Mouse (Mus musculus): ENCODE results near the gene Flad1.
"Not testable (repeated sequence)": the region's sequence is repeated elsewhere in the genome, so short reads cannot be mapped to it uniquely, and the experiment has no call there.

Gene Flad1

DNA sequence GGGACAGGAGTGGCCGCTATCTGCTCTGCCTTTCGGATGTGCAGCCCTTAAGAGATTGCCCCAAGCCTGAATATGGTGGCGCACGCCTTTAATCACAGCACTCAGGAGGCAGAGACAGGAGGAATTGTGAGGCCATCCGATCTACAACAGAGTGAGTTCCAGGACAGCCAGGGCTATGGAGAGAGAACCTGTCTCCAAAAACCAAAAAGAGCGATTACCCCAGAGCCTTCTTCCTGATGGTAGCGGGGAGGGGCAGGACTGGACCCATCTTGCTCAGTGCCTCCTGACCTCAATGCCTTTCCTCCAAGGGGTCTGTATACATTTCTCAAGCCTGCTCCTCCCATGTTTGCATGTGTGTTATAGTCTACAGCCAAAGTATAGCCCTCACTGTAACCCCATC is 17.4 kb upstream of the Flad1 start:
- DNase-seq (ENCODE audit: low read depth, low spot score): not testable (repeated sequence)

DNA sequence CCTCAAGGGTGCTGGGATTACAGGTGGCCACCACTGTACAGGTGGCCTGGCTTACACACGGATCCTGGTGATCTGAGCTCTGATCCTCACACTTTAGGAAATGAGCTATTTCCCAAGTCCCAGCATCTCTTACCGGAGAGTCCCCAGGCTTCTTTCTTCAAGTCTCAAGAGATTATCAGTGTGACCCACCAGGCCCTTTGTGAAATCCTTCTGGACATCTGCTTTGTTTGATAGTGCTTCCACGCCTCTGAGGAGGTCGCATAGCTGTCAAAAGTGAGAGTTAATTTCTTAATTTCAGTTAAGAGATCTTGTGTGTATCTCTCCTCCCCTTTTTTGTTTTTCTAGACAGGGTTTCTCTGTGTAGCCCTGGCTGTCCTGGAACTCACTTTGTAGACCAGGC is 14.2 kb upstream of the Flad1 start:
- DNase-seq (ENCODE audit: low read depth, low spot score): no peak

DNA sequence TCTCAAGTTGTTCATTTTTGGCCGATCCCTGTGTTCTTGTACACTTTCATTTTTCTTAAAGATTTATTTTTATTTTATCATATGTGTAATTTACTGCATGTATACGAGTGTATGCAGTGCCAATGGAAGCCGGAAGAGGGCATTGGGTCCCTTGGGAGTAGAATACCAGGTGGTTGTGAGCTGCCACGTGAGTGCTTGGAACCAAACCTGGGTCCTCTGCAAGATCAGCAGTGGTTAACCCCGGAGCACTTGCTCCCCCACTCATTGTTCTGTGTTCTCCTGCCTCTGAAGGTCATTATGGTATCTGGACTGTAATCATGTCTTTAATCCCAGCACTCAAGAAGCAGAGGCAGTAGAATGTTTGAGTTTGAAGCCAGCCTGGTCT is 13.5 kb upstream of the Flad1 start:
- DNase-seq (ENCODE audit: low read depth, low spot score): no peak

DNA sequence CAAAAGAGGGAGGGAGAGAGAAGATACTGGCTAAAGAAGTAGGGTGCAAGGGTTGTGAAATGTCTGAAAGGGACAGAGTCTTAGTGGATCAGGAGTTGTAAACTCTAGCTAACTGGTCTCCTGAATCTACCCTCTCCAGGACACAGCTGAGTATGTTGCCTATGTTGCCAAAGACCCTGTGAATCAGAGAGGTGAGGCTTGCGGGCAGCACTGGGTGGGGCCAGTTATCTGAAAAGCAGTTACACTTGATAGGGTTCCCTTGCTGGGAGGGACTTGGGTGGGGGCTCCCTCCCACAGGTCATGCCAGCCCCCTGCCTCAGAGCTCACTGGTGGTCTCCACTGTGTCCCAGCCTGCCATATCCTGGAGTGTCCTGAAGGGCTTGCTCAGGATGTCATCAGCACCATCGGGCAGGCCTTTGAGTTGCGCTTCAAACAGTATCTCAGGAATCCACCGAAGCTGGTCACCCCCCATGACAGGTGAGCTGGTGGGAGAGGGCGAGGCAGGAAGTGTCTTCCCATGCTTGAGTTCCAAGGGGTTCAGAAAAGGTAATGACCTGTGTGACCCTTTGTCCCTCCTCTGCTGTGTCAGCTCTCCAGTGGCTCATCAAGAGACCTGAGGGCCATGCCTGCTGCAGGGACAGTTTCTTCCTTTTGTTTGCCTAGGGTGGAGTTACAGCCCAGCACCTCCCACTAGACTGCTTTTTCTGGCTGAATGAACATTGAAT is 12.9 kb upstream of the Flad1 start:
- DNase-seq (ENCODE audit: low read depth, low spot score): no peak

DNA sequence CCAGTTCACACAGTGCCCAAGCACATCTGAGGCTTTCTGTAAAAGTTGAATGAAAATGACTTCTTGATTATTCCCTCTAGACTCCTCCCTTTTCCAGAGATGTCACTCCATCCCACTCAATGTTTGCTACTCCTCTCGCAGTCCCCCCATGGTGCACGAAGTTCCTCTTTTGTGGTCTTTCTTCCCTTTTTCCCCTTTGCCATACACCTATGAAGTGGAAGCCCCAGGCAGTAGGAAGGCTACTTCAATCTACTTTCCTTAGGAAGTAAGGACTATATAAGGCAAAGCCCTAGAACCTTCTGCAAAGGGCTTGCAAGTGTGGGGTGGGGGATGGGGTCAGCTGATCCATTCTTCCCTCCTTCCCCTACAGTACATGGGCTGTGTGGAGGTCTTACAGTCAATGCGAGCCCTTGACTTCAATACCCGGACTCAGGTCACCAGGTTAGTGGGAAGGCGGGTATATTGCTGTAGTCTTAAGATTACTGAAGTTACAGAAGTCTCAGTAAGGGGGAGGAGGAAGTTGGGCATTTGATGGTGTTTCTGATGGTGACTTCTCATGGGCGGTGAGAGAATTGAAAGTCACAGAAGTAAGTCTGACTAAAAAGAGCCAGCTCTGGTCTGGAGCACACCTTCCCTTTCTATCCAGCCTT is 11.0 kb upstream of the Flad1 start:
- DNase-seq (ENCODE audit: low read depth, low spot score): no peak

- DNase-seq (ENCODE audit: low read depth, low spot score): no peak
Observed at GRCm38 (mm10) chr3:89421810-89422473, 10.3 kb upstream of the Flad1 start.

DNA sequence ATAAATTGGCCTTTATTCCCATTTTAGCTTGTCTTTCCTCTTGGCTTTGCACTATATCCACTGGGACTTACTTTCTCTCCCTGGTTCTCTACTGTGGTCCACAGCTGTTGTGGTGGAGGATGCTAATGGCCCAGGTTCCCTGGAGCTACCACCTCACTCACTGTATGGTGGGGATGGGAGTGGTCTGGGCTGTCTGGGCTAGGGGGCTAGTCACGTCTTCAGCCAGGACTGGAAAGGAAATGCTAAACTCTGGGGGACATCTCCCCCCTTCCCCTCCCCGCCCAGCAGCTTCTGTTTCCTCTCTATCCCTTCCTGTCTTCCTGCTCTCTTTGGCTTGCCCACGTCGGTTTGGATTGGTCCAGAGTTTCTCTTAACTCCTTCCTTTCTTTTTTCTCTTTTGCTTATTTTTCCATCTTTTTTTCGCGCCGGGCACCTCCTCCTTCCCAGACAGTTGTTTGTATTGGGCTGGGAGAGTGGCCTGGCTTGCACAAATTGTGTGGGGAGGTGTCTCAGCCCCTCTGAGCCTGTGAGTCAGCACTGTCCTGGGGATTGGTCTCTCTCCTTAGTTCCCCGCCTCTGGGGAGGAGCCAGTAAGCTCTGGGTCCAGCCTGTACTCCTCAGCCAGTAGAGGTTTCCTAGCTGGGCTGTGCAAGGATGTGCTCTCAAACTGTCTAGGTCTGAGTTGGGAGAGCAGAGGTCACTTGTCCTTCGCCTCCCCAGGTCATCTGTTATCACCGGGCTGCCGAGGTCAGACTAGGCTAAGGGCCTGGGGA is 9.5 kb upstream of the Flad1 start:
- peak; percentile 73 for DNase-seq (ENCODE audit: low read depth, low spot score)

DNA sequence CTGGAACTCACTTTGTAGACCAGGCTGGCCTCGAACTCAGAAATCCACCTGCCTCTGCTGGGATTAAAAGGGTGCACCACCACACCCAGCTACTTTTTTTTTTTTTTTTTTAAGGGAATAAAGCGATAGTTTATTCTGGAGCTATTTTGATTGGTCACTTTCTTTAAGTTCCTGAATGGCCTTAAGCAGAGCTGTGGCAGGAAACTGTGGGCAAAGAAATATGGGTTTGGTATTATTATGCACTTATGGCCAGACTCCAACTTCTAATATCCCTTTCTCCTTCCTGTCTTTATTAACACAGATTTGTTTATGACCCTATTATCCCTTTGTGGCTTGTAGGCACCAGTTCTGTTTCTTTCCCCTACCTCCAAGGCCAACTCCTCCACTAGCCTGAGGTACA is 8.8 kb upstream of the Flad1 start:
- DNase-seq (ENCODE audit: low read depth, low spot score): no peak

- no peak for DNase-seq (ENCODE audit: low read depth, low spot score)
Observed at GRCm38 (mm10) chr3:89419981-89420380, 8.3 kb upstream of the Flad1 start.

DNA sequence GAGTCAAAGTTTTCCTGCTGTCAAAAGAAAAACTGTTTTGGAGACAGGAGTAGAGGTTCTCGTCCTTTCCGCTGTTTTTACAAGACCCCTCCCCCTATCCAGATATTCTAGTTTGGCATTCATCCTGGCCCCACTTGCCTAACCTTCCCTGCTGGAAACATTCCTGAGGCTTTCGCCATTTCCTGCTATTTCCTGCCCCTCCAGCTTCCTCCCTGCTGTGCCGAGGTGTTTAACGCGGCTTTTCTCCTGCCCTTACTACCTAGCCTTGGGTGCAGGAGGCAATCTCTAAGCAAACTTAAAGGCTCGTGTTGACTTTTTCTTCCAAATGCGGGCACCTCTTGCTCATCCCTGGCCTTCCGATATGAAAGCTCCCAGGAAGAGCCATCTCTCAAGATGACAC is 7.9 kb upstream of the Flad1 start:
- DNase-seq (ENCODE audit: low read depth, low spot score): no peak

- no peak for DNase-seq (ENCODE audit: low read depth, low spot score)
Observed at GRCm38 (mm10) chr3:89418861-89419250, 7.2 kb upstream of the Flad1 start.

DNA sequence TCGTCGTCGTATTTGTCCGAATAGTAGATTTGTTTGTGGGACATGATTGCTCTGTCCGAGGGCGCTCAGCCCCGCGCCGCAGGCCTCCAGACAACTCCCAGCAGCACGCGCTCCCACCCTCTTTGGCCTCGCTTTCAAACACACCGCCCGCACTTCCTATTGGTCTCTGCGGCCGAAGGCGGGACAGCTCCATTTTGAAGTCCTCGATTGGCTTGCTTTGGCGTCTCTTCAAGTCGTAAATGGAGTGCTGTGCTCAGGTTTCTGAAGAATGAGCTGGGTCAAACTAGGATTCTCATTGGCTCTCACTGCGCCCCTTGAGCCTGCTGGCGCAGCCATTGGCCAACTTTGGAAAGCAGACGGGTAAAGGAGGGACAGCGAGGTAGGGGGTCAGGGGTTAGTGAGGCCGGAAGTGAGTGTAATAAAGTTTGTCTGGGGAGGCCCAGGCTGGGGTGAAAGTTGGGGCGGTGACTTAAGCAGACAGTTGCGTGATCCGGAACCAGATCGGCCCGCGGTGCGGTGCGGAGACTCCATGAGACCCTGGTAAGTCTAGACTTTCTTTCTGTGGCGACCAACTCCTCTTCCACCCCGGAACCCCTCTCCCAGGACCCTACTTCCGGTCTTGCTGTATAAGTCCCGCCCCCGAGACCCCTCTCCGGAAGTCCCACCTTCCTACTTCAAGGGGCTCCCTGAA is 6.6 kb upstream of the Flad1 start, which contains the start of the genes Cks1b and Shc1:
Gene Cks1b, minus strand, starts transcription at position 214 of the 691 bp plus-strand sequence.
Gene Shc1, plus strand, starts transcription at position 274 of the 691 bp plus-strand sequence.
- DNase-seq (ENCODE audit: low read depth, low spot score): peak; percentile 99

- DNase-seq (ENCODE audit: low read depth, low spot score): no peak
Observed at GRCm38 (mm10) chr3:89417840-89418169, 6.1 kb upstream of the Flad1 start.

DNA sequence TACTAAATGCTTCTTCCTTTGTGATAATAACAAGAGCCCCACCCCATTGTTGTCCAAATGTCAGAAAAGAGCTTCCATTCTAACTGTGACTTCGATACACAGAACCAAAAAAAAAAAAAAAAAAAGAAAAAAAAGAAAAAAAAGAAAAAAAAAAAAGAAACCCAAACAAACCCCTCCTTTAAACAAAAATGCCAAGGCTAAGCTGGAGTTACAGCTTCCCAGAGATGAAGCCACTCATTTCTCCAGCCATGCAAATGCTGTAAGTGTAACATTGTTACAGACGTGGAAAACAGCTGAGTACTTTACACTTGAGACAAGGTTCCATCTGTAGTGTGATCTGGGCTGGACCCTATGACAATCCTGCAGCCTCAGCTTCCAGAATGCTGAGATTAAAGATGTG is 5.5 kb upstream of the Flad1 start:
- no peak for DNase-seq (ENCODE audit: low read depth, low spot score)

DNA sequence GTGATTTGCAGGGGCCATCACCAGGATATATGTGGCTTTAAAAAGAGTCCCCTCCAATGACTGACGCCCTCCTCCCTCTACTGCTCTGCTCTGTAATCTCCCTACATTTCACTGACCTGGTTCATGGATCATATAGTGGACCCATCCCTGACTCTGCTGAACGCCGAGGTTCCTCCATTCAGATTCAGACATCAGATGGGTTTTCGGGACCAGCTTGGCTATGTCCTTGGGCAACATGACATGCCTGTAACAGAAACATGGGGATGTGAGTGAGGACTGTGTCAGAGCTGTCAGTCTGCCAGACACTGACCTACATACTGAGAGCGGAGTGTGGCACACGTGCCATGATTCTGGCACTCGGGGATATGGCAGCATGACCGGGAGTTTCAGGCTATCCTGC is 4.5 kb upstream of the Flad1 start:
- DNase-seq (ENCODE audit: low read depth, low spot score): no peak

- no peak for DNase-seq (ENCODE audit: low read depth, low spot score)
Observed at GRCm38 (mm10) chr3:89410864-89411263, 806 bp downstream of the Flad1 start.

DNA sequence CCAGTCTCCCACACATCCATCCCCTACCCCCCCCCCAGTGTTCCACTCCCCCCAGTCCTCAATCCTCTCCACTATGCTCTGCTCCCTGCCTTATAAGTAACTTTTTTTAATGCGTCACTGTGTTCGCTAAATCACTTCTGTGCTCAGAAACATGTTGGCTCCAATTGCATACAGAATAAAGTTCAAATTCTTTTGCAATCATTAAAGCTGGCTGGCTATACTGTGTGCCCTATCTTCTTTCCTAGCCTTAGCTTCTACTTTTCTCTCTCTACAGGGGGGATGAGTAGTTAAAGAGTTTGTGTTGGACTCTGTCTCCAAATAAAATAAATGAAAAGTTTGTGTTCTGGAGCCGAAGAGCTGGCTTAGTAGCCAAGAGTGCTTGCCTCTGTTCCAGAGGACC is 2.0 kb downstream of the Flad1 start:
- no peak for DNase-seq (ENCODE audit: low read depth, low spot score)

DNA sequence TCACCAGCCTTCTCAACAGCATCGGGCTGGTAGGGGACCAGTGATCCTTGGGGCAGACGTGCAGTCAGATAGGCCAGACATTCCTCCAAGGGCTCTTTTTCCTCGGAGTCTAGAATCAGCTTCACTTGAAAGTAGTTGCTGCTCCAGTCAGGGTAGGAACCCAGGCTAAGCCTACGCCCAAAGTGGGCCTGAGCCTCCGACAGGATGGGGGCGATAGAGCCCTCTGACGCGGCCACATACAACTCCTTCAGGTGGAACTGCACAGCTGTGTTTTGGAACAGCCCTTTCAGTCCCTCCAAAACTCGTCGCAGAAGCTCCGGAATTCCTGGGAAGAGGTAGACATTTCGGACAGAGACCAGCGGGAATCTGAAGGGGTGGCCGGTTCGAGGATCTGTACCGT is 3.2 kb downstream of the Flad1 start:
- no peak for DNase-seq (ENCODE audit: low read depth, low spot score)

GRCm38 (mm10) chr3:89406887-89407286 is 4.8 kb downstream of the Flad1 start:
- DNase-seq (ENCODE audit: low read depth, low spot score): no peak

GRCm38 (mm10) chr3:89402693-89403092 is 9.0 kb downstream of the Flad1 start, which contains the start of gene Lenep:
Gene Lenep, minus strand, starts transcription at chr3:89402793.
- DNase-seq (ENCODE audit: low read depth, low spot score): no peak

DNA sequence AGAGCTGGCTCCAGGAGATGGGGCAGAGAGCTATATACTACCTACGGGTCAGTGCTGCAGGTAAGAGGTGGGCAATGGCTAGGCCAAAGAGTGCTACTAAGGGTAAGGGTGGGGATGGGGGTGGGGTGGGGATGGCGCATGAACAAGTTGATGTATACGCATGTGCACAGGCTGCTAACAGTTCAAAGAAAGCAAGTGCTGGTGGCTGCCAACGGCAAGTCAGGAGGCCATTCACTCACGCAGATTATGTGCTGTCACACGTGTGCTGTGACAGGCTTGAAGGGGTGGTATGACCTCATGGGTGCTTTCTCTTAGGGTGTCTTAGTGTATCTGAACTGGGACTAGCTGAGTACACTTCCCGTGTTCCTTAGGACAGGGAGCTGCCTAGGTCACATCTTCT is 10.3 kb downstream of the Flad1 start:
- no peak for DNase-seq (ENCODE audit: low read depth, low spot score)

DNA sequence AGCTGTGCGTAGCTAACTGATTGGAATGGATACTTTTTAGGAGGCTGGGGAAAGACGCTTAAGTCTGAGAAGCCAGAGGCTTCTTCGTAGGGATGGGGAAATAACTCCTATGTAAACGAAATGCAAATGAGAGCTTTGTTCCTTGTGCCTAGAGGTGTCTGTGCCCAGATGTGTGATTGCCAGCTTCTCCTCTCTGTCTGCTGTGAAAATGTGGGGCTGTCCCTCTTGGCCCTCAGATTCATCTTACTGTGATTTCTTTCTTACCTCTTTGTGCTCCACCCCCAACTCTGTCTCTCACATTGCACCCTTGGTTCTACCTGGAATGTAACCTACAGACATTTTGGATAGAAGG is 15.0 kb downstream of the Flad1 start:
- DNase-seq (ENCODE audit: low read depth, low spot score): no peak
